ENCODE assay signal across 7 mouse cellular contexts in genomic region chr11:78247012-78247348, GRCm38 (mm10). TPM values are rescaled to one million over a fixed set of nuclear protein-coding genes. Genes with fewer than 3 reads are reported as not detected.
A peak's percentile ranks its signal among the peaks of the same experiment; 100 is the strongest.
DNase-seq lines count a peak whose midpoint lies in the region; ATAC-seq and TF ChIP-seq lines count a peak whose summit lies in the region.

No protein-coding gene starts in this region.

- ATAC-seq in liver, embryonic 11.5 days (replicated peaks; ENCODE audit: low FRiP score), result no peak
- 0 out of 2 replicates have a peak, but pooled peaks have one; percentile 13 for ATAC-seq in intestine, embryonic 15.5 days
- no peak for ATAC-seq in neural tube, embryonic 15.5 days (ENCODE audit: low FRiP score)

- 57% methylated on average over 3 of the region's 3 CpGs for WGBS in liver, embryonic 11.5 days
- WGBS in intestine, embryonic 15.5 days, result 46% methylated on average over 3 of the region's 3 CpGs
- WGBS in neural tube, embryonic 15.5 days, result 74% methylated on average over 3 of the region's 3 CpGs

- H3K27me3 ChIP-seq in liver, embryonic 11.5 days (replicated peaks; ENCODE audit: control insufficient read depth, insufficient read depth, low read length), result no peaks in the 10 kb centered on the region
- no peaks in the 10 kb centered on the region for H3K27me3 ChIP-seq in intestine, embryonic 15.5 days (replicated peaks)
- H3K27me3 ChIP-seq in neural tube, embryonic 15.5 days (replicated peaks), result no peaks in the 10 kb centered on the region

- TF ChIP-seq CTCF in embryonic fibroblast, embryonic 13.5 days (IDR thresholded peaks at IDR 0.05; ENCODE audit: borderline replicate concordance, insufficient read depth, low read length), result no peak

- H3K27ac ChIP-seq in liver, embryonic 11.5 days (ENCODE audit: low read depth, low read length), result no peak overlapping the region
- H3K27ac ChIP-seq in embryonic fibroblast, embryonic 13.5 days (ENCODE audit: insufficient read depth, low read length), result no peak overlapping the region
- no peak overlapping the region for H3K27ac ChIP-seq in intestine, embryonic 15.5 days
- no peak overlapping the region for H3K27ac ChIP-seq in neural tube, embryonic 15.5 days (replicated peaks)

- TF ChIP-seq POLR2A in embryonic fibroblast, embryonic 13.5 days (IDR thresholded peaks at IDR 0.05; ENCODE audit: low read depth, low read length), result no peak

- H3K9me3 ChIP-seq in liver, embryonic 11.5 days (ENCODE audit: control insufficient read depth, low read length), result no peaks in the 10 kb centered on the region
- H3K9me3 ChIP-seq in intestine, embryonic 15.5 days, result no peaks in the 10 kb centered on the region
- H3K9me3 ChIP-seq in neural tube, embryonic 15.5 days (replicated peaks), result no peaks in the 10 kb centered on the region

- peaks cover 5% of the 10 kb centered on the region for H3K36me3 ChIP-seq in liver, embryonic 11.5 days (ENCODE audit: control insufficient read depth, insufficient read depth, low read length)
- H3K36me3 ChIP-seq in intestine, embryonic 15.5 days, result 0 out of 2 replicates have a peak, but pooled peaks cover 3% of the 10 kb centered on the region
- H3K36me3 ChIP-seq in neural tube, embryonic 15.5 days, result peaks cover 12% of the 10 kb centered on the region

- peak overlapping the region; percentile 99 for H3K4me3 ChIP-seq in liver, embryonic 11.5 days (ENCODE audit: low read depth, low read length)
- H3K4me3 ChIP-seq in embryonic fibroblast, embryonic 13.5 days (ENCODE audit: insufficient read depth, low read length), result peak overlapping the region; percentile 78
- 0 out of 2 replicates have a peak overlapping the region, but pooled peaks have one; percentile 14 for H3K4me3 ChIP-seq in intestine, embryonic 15.5 days (replicated peaks)
- H3K4me3 ChIP-seq in neural tube, embryonic 15.5 days (replicated peaks), result peak overlapping the region; percentile 92; the same call in 1 of the 2 replicates

- H3K4me1 ChIP-seq in liver, embryonic 11.5 days (replicated peaks; ENCODE audit: control insufficient read depth, insufficient read depth, low read length), result peaks cover 21% of the 10 kb centered on the region
- peaks cover 2% of the 10 kb centered on the region; the same call in 1 of the 2 replicates for H3K4me1 ChIP-seq in embryonic fibroblast, embryonic 13.5 days (ENCODE audit: control insufficient read depth, insufficient read depth, low read length)
- H3K4me1 ChIP-seq in intestine, embryonic 15.5 days (replicated peaks), result peaks cover 19% of the 10 kb centered on the region
- peaks cover 58% of the 10 kb centered on the region for H3K4me1 ChIP-seq in neural tube, embryonic 15.5 days

- DNase-seq in liver, embryonic 11.5 days (ENCODE audit: low spot score), result no peak
- no peak for DNase-seq in liver
- no peak for DNase-seq in urinary bladder, postnatal 25 days (ENCODE audit: low spot score)
- no peak for DNase-seq in MN1 (ENCODE audit: low spot score)

- H3K9ac ChIP-seq in liver, embryonic 11.5 days (ENCODE audit: low read depth, low read length), result no peak overlapping the region
- H3K9ac ChIP-seq in intestine, embryonic 15.5 days, result no peak overlapping the region
- H3K9ac ChIP-seq in neural tube, embryonic 15.5 days (replicated peaks), result no peak overlapping the region

- peak overlapping the region; percentile 75 for H3K4me2 ChIP-seq in liver, embryonic 11.5 days
- peak overlapping the region; percentile 71 for H3K4me2 ChIP-seq in intestine, embryonic 15.5 days (replicated peaks)
- peak overlapping the region; percentile 75 for H3K4me2 ChIP-seq in neural tube, embryonic 15.5 days

RNA-seq across cellular contexts. Expression of gene Supt6, which starts 1.2 kb away (rescaled TPM):
- 30.9 and 32.9 TPM in 2 replicates for polyA plus RNA-seq in liver, embryonic 11.5 days (2014; fragmentation: Nextera tagmentation; extraction: Ambion mirVana)
- polyA plus RNA-seq in embryonic fibroblast, embryonic 13.5 days (2011; ENCODE audit: insufficient read length, low read depth, missing spikeins), result 56.1 and 57.8 TPM in 2 replicates
- 21.0 and 22.7 TPM in 2 replicates for polyA plus RNA-seq in intestine, embryonic 15.5 days (2015; fragmentation: Nextera tagmentation; extraction: Ambion mirVana)
- 22.9 and 25.1 TPM in 2 replicates for polyA plus RNA-seq in neural tube, embryonic 15.5 days (2015; fragmentation: Nextera tagmentation; extraction: Ambion mirVana)

RNA-seq across cellular contexts. Expression of gene Sdf2, which starts 1.4 kb away (rescaled TPM):
- 47.4 and 48.7 TPM in 2 replicates for polyA plus RNA-seq in liver, embryonic 11.5 days (2014; fragmentation: Nextera tagmentation; extraction: Ambion mirVana)
- 65.4 and 67.3 TPM in 2 replicates for polyA plus RNA-seq in embryonic fibroblast, embryonic 13.5 days (2011; ENCODE audit: insufficient read length, low read depth, missing spikeins)
- 70.2 and 79.0 TPM in 2 replicates for polyA plus RNA-seq in intestine, embryonic 15.5 days (2015; fragmentation: Nextera tagmentation; extraction: Ambion mirVana)
- 93.2 and 97.1 TPM in 2 replicates for polyA plus RNA-seq in neural tube, embryonic 15.5 days (2015; fragmentation: Nextera tagmentation; extraction: Ambion mirVana)

RNA-seq across cellular contexts. Expression of gene 2610507B11Rik, which starts 14.6 kb away (rescaled TPM):
- polyA plus RNA-seq in liver, embryonic 11.5 days (2014; fragmentation: Nextera tagmentation; extraction: Ambion mirVana), result 59.5 and 62.2 TPM in 2 replicates
- polyA plus RNA-seq in embryonic fibroblast, embryonic 13.5 days (2011; ENCODE audit: insufficient read length, low read depth, missing spikeins), result 81.8 and 86.7 TPM in 2 replicates
- polyA plus RNA-seq in intestine, embryonic 15.5 days (2015; fragmentation: Nextera tagmentation; extraction: Ambion mirVana), result 68.6 and 71.1 TPM in 2 replicates
- 56.5 and 65.2 TPM in 2 replicates for polyA plus RNA-seq in neural tube, embryonic 15.5 days (2015; fragmentation: Nextera tagmentation; extraction: Ambion mirVana)

RNA-seq across cellular contexts. Expression of gene BC030499, which starts 43.7 kb away (rescaled TPM):
- 0.18 and 0.36 TPM in 2 replicates for polyA plus RNA-seq in liver, embryonic 11.5 days (2014; fragmentation: Nextera tagmentation; extraction: Ambion mirVana)
- polyA plus RNA-seq in embryonic fibroblast, embryonic 13.5 days (2011; ENCODE audit: insufficient read length, low read depth, missing spikeins), result 0.45 and 0.63 TPM in 2 replicates
- 0.16 and 0.33 TPM in 2 replicates for polyA plus RNA-seq in intestine, embryonic 15.5 days (2015; fragmentation: Nextera tagmentation; extraction: Ambion mirVana)
- 0.40 and 0.42 TPM in 2 replicates for polyA plus RNA-seq in neural tube, embryonic 15.5 days (2015; fragmentation: Nextera tagmentation; extraction: Ambion mirVana)

RNA-seq across cellular contexts. Expression of gene Proca1, which starts 53.8 kb away (rescaled TPM):
- polyA plus RNA-seq in liver, embryonic 11.5 days (2014; fragmentation: Nextera tagmentation; extraction: Ambion mirVana), result 1.6 and 2.5 TPM in 2 replicates
- polyA plus RNA-seq in embryonic fibroblast, embryonic 13.5 days (2011; ENCODE audit: insufficient read length, low read depth, missing spikeins), result 0.92 and 1.7 TPM in 2 replicates
- polyA plus RNA-seq in intestine, embryonic 15.5 days (2015; fragmentation: Nextera tagmentation; extraction: Ambion mirVana), result 2.6 and 3.1 TPM in 2 replicates
- polyA plus RNA-seq in neural tube, embryonic 15.5 days (2015; fragmentation: Nextera tagmentation; extraction: Ambion mirVana), result 3.3 and 4.8 TPM in 2 replicates

Comparison
In these comparisons a context has a peak if more than half of its experiments do, and no peak if none do; other contexts are left out.
1. H3K4me3 ChIP-seq: peak in every context shown above with its lines; median percentile 99 in liver, embryonic 11.5 days; 92 in neural tube, embryonic 15.5 days; 78 in embryonic fibroblast, embryonic 13.5 days; 14 in intestine, embryonic 15.5 days.